Mouse (Mus musculus) MEL (cell line): ENCODE data around the gene Rab7. TPM values are rescaled to one million over a fixed set of nuclear protein-coding genes. Genes with fewer than 3 reads are reported as not detected.

Experiments used
- DNase-seq: peaks from one replicate; pipeline ENCODE4 v3.0.0; 2011; ENCODE audit warnings: low read depth, low spot score
- H3K27ac ChIP-seq: 2 replicates; pipeline ENCODE4 v1.5.1; 2012; ENCODE audit warnings: low read depth, mild to moderate bottlenecking, control low read depth, low read length, moderate library complexity; ENCODE audit not compliant: control insufficient read depth
- H3K27me3 ChIP-seq, 2 experiments: fragments of 150-350 bp in 1 of 2; sonication (generic) in 1 of 2; 2 replicates each; pipeline ENCODE4 v1.6.1; 2012; ENCODE audit warnings: low read length in 2 of 2, mild to moderate bottlenecking in 2 of 2, improper control_type of control experiment in 1 of 2, moderate library complexity in 1 of 2; ENCODE audit not compliant: insufficient read depth in 2 of 2, control insufficient read depth in 1 of 2
- H3K36me3 ChIP-seq, 2 experiments: 2 replicates each; pipeline ENCODE4 v1.6.1; 2012 to 2014; ENCODE audit warnings: low read length in 2 of 2, improper control_type of control experiment in 1 of 2, inconsistent platforms in 1 of 2, mild to moderate bottlenecking in 1 of 2; ENCODE audit not compliant: insufficient read depth in 2 of 2, control insufficient read depth in 1 of 2
- H3K4me1 ChIP-seq, 2 experiments: fragments of 150-350 bp in 1 of 2; sonication (generic) in 1 of 2; 2 replicates each; pipeline ENCODE4 v1.6.1; 2012; ENCODE audit warnings: low read length in 2 of 2, improper control_type of control experiment in 1 of 2, mild to moderate bottlenecking in 1 of 2; ENCODE audit not compliant: insufficient read depth in 2 of 2, control insufficient read depth in 1 of 2
- H3K4me3 ChIP-seq, 2 experiments: fragments of 150-350 bp in 1 of 2; sonication (generic) in 1 of 2; 2 replicates each; pipeline ENCODE4 v1.5.1; 2012; ENCODE audit warnings: low read depth in 2 of 2, low read length in 2 of 2, mild to moderate bottlenecking in 2 of 2, moderate library complexity in 2 of 2, control low read depth in 1 of 2, improper control_type of control experiment in 1 of 2; ENCODE audit not compliant: control insufficient read depth in 1 of 2, insufficient read depth in 1 of 2
- H3K79me2 ChIP-seq: 2 replicates; pipeline ENCODE4 v1.6.1; 2012; ENCODE audit warnings: mild to moderate bottlenecking, low read length, moderate library complexity; ENCODE audit not compliant: control insufficient read depth, poor library complexity, insufficient read depth
- H3K9ac ChIP-seq: 2 replicates; pipeline ENCODE4 v1.6.1; 2012; ENCODE audit warnings: low read depth, mild to moderate bottlenecking, control low read depth, low read length, moderate library complexity; ENCODE audit not compliant: control insufficient read depth, poor library complexity, severe bottlenecking
- H3K9me3 ChIP-seq: fragments of 150-350 bp; sonication (generic); replicated peaks from 2 replicates; pipeline ENCODE4 v1.6.1; 2012; ENCODE audit warnings: mild to moderate bottlenecking, low read length, improper control_type of control experiment, moderate library complexity; ENCODE audit not compliant: insufficient read depth
- CTCF ChIP-seq, 3 experiments: IDR thresholded peaks in 2 of 3; conservative IDR thresholded peaks in 1 of 3; 2 replicates each; pipeline ENCODE4 v1.5.1; 2011 to 2012; ENCODE audit warnings: low read length in 3 of 3, low read depth in 2 of 3, mild to moderate bottlenecking in 2 of 3, improper control_type of control experiment in 1 of 3, inconsistent platforms in 1 of 3, mixed read lengths in 1 of 3, moderate library complexity in 1 of 3; ENCODE audit not compliant: control insufficient read depth in 1 of 3, insufficient read depth in 1 of 3, poor library complexity in 1 of 3, severe bottlenecking in 1 of 3
- E2F4 ChIP-seq: IDR thresholded peaks from 2 replicates; pipeline ENCODE4 v1.6.1; 2011; ENCODE audit warnings: low read depth, low read length, improper control_type of control experiment, borderline replicate concordance
- EP300 ChIP-seq, 2 experiments: IDR thresholded peaks; 2 replicates each; pipeline ENCODE4 v1.6.1; 2011; ENCODE audit warnings: improper control_type of control experiment in 2 of 2, low read length in 2 of 2, low read depth in 1 of 2, mild to moderate bottlenecking in 1 of 2
- GABPA ChIP-seq: IDR thresholded peaks from 2 replicates; pipeline ENCODE4 v1.6.1; 2012; ENCODE audit warnings: low read depth, mild to moderate bottlenecking, inconsistent platforms, low read length, improper control_type of control experiment, moderate library complexity
- HCFC1 ChIP-seq: IDR thresholded peaks from 2 replicates; pipeline ENCODE4 v1.6.1; 2012; ENCODE audit warnings: low read depth, mild to moderate bottlenecking, inconsistent platforms, low read length, improper control_type of control experiment, moderate library complexity
- KAT2A ChIP-seq: conservative IDR thresholded peaks from 2 replicates; pipeline ENCODE4 v1.6.1; 2012; ENCODE audit warnings: low read depth, low read length, improper control_type of control experiment, inconsistent platforms
- MAFK ChIP-seq: IDR thresholded peaks from 2 replicates; pipeline ENCODE4 v1.6.1; 2011; ENCODE audit warnings: low read depth, mild to moderate bottlenecking, low read length, improper control_type of control experiment, borderline replicate concordance
- MAX ChIP-seq: IDR thresholded peaks from 2 replicates; pipeline ENCODE4 v1.6.1; 2011; ENCODE audit warnings: low read length, improper control_type of control experiment
- MEF2A ChIP-seq: IDR thresholded peaks from 2 replicates; pipeline ENCODE4 v1.6.1; 2014; ENCODE audit warnings: low read depth, mild to moderate bottlenecking, inconsistent platforms, low read length, improper control_type of control experiment; ENCODE audit not compliant: poor library complexity, insufficient replicate concordance, severe bottlenecking; ENCODE audit errors: extremely low read depth
- POLR2A ChIP-seq, 2 experiments: IDR thresholded peaks; 2 replicates each; pipeline ENCODE4 v1.6.1; 2011 to 2012; ENCODE audit warnings: low read length in 2 of 2, mild to moderate bottlenecking in 2 of 2, control low read depth in 1 of 2, improper control_type of control experiment in 1 of 2, low read depth in 1 of 2, moderate library complexity in 1 of 2; ENCODE audit not compliant: control insufficient read depth in 1 of 2, insufficient read depth in 1 of 2, poor library complexity in 1 of 2
- POLR2AphosphoS2 ChIP-seq: IDR thresholded peaks from 2 replicates; pipeline ENCODE4 v1.6.1; 2011; ENCODE audit warnings: low read length, improper control_type of control experiment
- SIN3A ChIP-seq: IDR thresholded peaks from 2 replicates; pipeline ENCODE4 v1.6.1; 2012; ENCODE audit warnings: low read length, improper control_type of control experiment, inconsistent platforms
- TBP ChIP-seq: IDR thresholded peaks from 2 replicates; pipeline ENCODE4 v1.8.0; 2011; ENCODE audit warnings: low read depth, low read length, improper control_type of control experiment
- TCF12 ChIP-seq: IDR thresholded peaks from 2 replicates; pipeline ENCODE4 v1.6.1; 2014; ENCODE audit warnings: low read depth, mild to moderate bottlenecking, inconsistent platforms, low read length, improper control_type of control experiment, moderate library complexity
- UBTF ChIP-seq: IDR thresholded peaks from 2 replicates; pipeline ENCODE4 v1.6.1; 2012; ENCODE audit warnings: low read depth, mild to moderate bottlenecking, inconsistent platforms, low read length, improper control_type of control experiment, moderate library complexity, borderline replicate concordance; ENCODE audit not compliant: insufficient read depth
- USF1 ChIP-seq: IDR thresholded peaks from 2 replicates; pipeline ENCODE4 v1.6.1; 2014; ENCODE audit warnings: low read depth, mild to moderate bottlenecking, inconsistent platforms, low read length, improper control_type of control experiment, moderate library complexity
- ZC3H11A ChIP-seq: IDR thresholded peaks from 2 replicates; pipeline ENCODE4 v1.6.1; 2012; ENCODE audit warnings: low read depth, mild to moderate bottlenecking, inconsistent platforms, low read length, improper control_type of control experiment
- ZNF384 ChIP-seq: IDR thresholded peaks from 2 replicates; pipeline ENCODE4 v1.6.1; 2012; ENCODE audit warnings: low read depth, mild to moderate bottlenecking, inconsistent platforms, low read length, improper control_type of control experiment
- polyA plus RNA-seq, 2 experiments: library from polyadenylated mRNA; stranded (reverse) in 1 of 2; unstranded in 1 of 2; fragments of >175 nt in 1 of 2; fragments of >200 nt in 1 of 2; gene quantifications; 2 replicates each; pipeline versions ENCODE4 v1.2.1 to v1.2.4; 2012; ENCODE audit warnings: low replicate concordance in 2 of 2, low read depth in 1 of 2; ENCODE audit not compliant: insufficient read length in 2 of 2, insufficient read depth in 1 of 2, missing spikeins in 1 of 2
- total RNA-seq: library from RNA; depleted of rRNA; stranded (reverse); fragments of 300-350 nt; gene quantifications from 2 replicates; pipeline ENCODE4 v1.2.3, GENCODE M21; 2012

Gene Rab7
- total and polyA plus RNA-seq, 3 experiments: 47.6 to 362 (median 234) TPM

DNA sequence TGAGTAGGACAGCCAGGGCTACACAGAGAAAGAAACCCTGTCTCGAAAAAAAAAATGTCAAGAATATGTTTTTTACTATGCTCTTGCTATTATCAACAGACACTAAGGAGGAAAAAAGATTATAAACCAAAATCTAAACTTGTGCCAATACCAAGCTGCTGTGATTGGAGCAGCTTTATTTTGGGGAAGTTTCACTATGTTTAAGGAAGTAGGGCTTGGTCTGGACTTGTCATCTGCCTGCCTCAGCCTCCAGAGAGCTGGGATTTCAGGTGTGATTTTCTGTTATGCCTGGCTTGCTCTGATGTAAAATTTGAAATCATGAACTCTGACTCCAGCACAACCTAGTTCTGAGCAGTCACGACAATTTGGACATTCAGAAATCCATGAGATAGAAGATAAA, 14.6 kb downstream of the Rab7 start (continued):
- no peak for TF ChIP-seq HCFC1
- TF ChIP-seq TBP: no peak
- no peak for TF ChIP-seq EP300 (IDR thresholded peaks at IDR 0.05; ENCODE audit: low read depth in 1 of 2, low read length in 2 of 2)
- TF ChIP-seq SIN3A: no peak
- no peak for TF ChIP-seq E2F4
- no peak for TF ChIP-seq MAX
- no peak for TF ChIP-seq POLR2A (IDR thresholded peaks at IDR 0.05; ENCODE audit: control insufficient read depth in 1 of 2, insufficient read depth in 1 of 2, low read depth in 1 of 2, low read length in 2 of 2, poor library complexity in 1 of 2)
- no peak for TF ChIP-seq ZC3H11A
- 0 out of 2 replicates have a peak, but pooled peaks have one; percentile 7 for TF ChIP-seq TCF12
- no peak for TF ChIP-seq GABPA

DNA sequence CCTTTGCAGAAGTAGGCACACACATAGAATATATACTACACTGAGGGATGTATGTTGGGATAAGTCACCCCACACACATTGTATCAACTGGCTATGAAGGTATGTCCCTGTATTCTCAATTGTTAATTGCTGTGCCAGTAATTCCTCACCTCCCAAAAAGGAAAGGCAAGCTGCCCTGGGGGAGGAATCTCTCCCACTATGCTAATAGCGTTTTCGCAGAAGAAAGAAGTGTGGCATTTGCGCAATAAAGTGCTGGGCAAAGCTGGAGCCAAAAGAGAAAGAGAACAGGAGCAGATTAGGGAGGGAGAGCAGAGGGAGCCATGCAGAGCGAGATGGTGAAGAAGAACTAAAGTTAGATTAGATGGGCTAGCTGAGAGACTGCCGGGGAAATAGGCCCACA, 17.7 kb downstream of the Rab7 start:
- no peak for TF ChIP-seq TBP
- TF ChIP-seq GABPA: no peak
- no peak for TF ChIP-seq ZNF384
- TF ChIP-seq POLR2AphosphoS2: no peak
- TF ChIP-seq UBTF: no peak
- TF ChIP-seq HCFC1: no peak
- no peak for TF ChIP-seq MAFK
- TF ChIP-seq KAT2A: no peak
- no peak for TF ChIP-seq MAX
- no peak for TF ChIP-seq CTCF (IDR thresholded peaks at IDR 0.05 in 2 of 3, conservative IDR thresholded peaks at IDR 0.05 in 1 of 3; ENCODE audit: control insufficient read depth in 1 of 3, insufficient read depth in 1 of 3, low read depth in 2 of 3, low read length in 3 of 3, poor library complexity in 1 of 3, severe bottlenecking in 1 of 3)
- TF ChIP-seq MEF2A: no peak
- H3K9me3 ChIP-seq: no peaks in the 10 kb centered on the region
- no peak for DNase-seq
- peaks cover 21% of the 10 kb centered on the region for H3K79me2 ChIP-seq
- no peak overlapping the region for H3K27ac ChIP-seq
- H3K36me3 ChIP-seq: peaks cover 0 to 19% of the 10 kb centered on the region in 2 experiments; a peak in 2 of 4 replicates
- H3K9ac ChIP-seq: no peak overlapping the region
- no peak overlapping the region for H3K4me3 ChIP-seq
- no peaks in the 10 kb centered on the region for H3K4me1 ChIP-seq
- no peaks in the 10 kb centered on the region for H3K27me3 ChIP-seq

DNA sequence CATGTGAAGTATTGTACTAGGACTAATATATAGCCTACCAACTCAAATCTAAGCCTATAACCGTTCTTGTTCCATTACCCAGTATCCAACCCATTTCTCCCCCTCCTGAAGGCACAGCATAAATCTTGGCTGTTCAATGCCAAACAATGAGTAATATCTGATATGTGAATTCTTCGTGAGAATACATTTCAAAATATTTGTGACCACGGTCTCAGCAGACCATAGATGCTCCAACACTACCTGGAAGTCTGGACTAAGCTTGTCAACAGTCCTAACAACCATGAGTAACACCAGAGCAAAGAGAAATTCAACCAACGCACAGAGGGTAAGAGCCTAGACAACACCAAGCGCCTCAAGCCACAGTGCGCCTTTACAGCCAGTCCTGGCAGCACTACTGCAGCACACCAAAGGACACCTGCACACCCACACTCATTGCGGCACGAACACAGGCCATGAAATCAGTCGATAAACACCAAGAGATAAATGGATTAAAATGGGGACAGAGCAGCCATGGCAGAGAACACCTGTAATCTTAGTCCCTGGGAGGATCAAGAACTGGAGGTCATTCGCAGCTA, 21.7 kb downstream of the Rab7 start:
- Histone ChIP-seq H3K9me3 (no peaks in the 10 kb centered on the region), H3K9ac (no peak overlapping the region), H3K36me3 (peaks cover 0 to 20% of the 10 kb centered on the region in 2 experiments; a peak in 2 of 4 replicates), H3K27me3 (no peaks in the 10 kb centered on the region), H3K4me1 (no peaks in the 10 kb centered on the region), H3K79me2 (peaks cover 30% of the 10 kb centered on the region), H3K4me3 (no peak overlapping the region), H3K27ac (no peak overlapping the region)
- no peak for TF ChIP-seq USF1
- 0 out of 4 replicates have a peak, but pooled peaks of 1 of the 2 experiments have one; percentile 14 for TF ChIP-seq POLR2A (IDR thresholded peaks at IDR 0.05; ENCODE audit: control insufficient read depth in 1 of 2, insufficient read depth in 1 of 2, low read depth in 1 of 2, low read length in 2 of 2, poor library complexity in 1 of 2)
- DNase-seq: no peak
